Mouse (Mus musculus): ENCODE data around the gene Trir.

Gene Trir

GRCm38 (mm10) chr8:85026670-85027515 is at the start of gene Trir:
Trir (plus strand) TSS chr8:85026823.
- DNase-seq (ENCODE audit: low read depth): peak; percentile 93

GRCm38 (mm10) chr8:84977435-84978247 is 49.0 kb upstream of the Trir start:
- DNase-seq (ENCODE audit: low read depth): peak; percentile 87

GRCm38 (mm10) chr8:84978248-84978940 is 48.2 kb upstream of the Trir start, which contains the start of gene Junb:
Junb (minus strand) TSS chr8:84978718.
- DNase-seq (ENCODE audit: low read depth): peak; percentile 98

- DNase-seq (ENCODE audit: low read depth): peak; percentile 95
Observed at GRCm38 (mm10) chr8:84979599-84980421, 46.8 kb upstream of the Trir start.

GRCm38 (mm10) chr8:84980622-84981358 is 45.8 kb upstream of the Trir start:
- DNase-seq (ENCODE audit: low read depth): peak; percentile 62

GRCm38 (mm10) chr8:84981644-84982498 is 44.8 kb upstream of the Trir start:
- DNase-seq (ENCODE audit: low read depth): no peak

- DNase-seq (ENCODE audit: low read depth): peak; percentile 45
Observed at GRCm38 (mm10) chr8:84982499-84983011, 44.1 kb upstream of the Trir start.

- DNase-seq (ENCODE audit: low read depth): peak; percentile 29
Observed at GRCm38 (mm10) chr8:84984294-84985048, 42.2 kb upstream of the Trir start.

GRCm38 (mm10) chr8:84985049-84985683 is 41.5 kb upstream of the Trir start:
- peak; percentile 71 for DNase-seq (ENCODE audit: low read depth)

GRCm38 (mm10) chr8:84985684-84986378 is 40.8 kb upstream of the Trir start:
- peak; percentile 97 for DNase-seq (ENCODE audit: low read depth)

GRCm38 (mm10) chr8:84986379-84986945 is 40.2 kb upstream of the Trir start:
- DNase-seq (ENCODE audit: low read depth): no peak

GRCm38 (mm10) chr8:84987388-84987787 is 39.2 kb upstream of the Trir start:
- DNase-seq (ENCODE audit: low read depth): no peak

GRCm38 (mm10) chr8:84987903-84988302 is 38.7 kb upstream of the Trir start:
- no peak for DNase-seq (ENCODE audit: low read depth)

GRCm38 (mm10) chr8:84989311-84989731 is 37.3 kb upstream of the Trir start:
- no peak for DNase-seq (ENCODE audit: low read depth)

- DNase-seq (ENCODE audit: low read depth): peak; percentile 92
Observed at GRCm38 (mm10) chr8:84989810-84990209, 36.8 kb upstream of the Trir start.

- DNase-seq (ENCODE audit: low read depth): peak; percentile 99
Observed at GRCm38 (mm10) chr8:84990349-84990748, 36.3 kb upstream of the Trir start, which contains the start of gene Hook2. Hook2 (plus strand) TSS chr8:84990603.

GRCm38 (mm10) chr8:84990836-84991235 is 35.8 kb upstream of the Trir start:
- DNase-seq (ENCODE audit: low read depth): no peak
